Mouse (Mus musculus) G1E (cell line): ENCODE data around the gene Map3k13. TPM values are rescaled to one million over a fixed set of nuclear protein-coding genes. Genes with fewer than 3 reads are reported as not detected.
"Not testable (repeated sequence)": the region's sequence is repeated elsewhere in the genome, so short reads cannot be mapped to it uniquely, and the experiment has no call there.

Experiments used
- ATAC-seq: 2 replicates; pipeline ENCODE4 v1.8.0; 2016; ENCODE audit warnings: mild to moderate bottlenecking; ENCODE audit not compliant: insufficient number of reproducible peaks, poor library complexity, low FRiP score, severe bottlenecking; ENCODE audit errors: extremely low read depth
- DNase-seq: peaks from one replicate; pipeline ENCODE4 v3.0.0; 2012; ENCODE audit warnings: low spot score
- H3K27me3 ChIP-seq: 2 replicates; pipeline ENCODE4 v1.6.1; 2012; ENCODE audit warnings: mild to moderate bottlenecking, low read length, inconsistent platforms; ENCODE audit not compliant: insufficient read depth
- H3K36me3 ChIP-seq: replicated peaks from 2 replicates; pipeline ENCODE3; 2012; ENCODE audit warnings: mild to moderate bottlenecking, inconsistent platforms
- H3K4me1 ChIP-seq: 2 replicates; pipeline ENCODE4 v1.6.1; 2012; ENCODE audit warnings: low read depth, low read length, inconsistent platforms, mixed read lengths; ENCODE audit not compliant: insufficient read depth
- H3K4me3 ChIP-seq: 2 replicates; pipeline ENCODE4 v1.5.1; 2012; ENCODE audit warnings: low read depth, mild to moderate bottlenecking, inconsistent platforms, low read length, moderate library complexity, mixed read lengths
- H3K9me3 ChIP-seq: replicated peaks from 2 replicates; pipeline ENCODE4 v1.6.1; 2012; ENCODE audit warnings: inconsistent platforms
- CTCF ChIP-seq: IDR thresholded peaks from 2 replicates; pipeline ENCODE4 v1.5.1; 2012; ENCODE audit warnings: low read depth, low read length, inconsistent platforms, mixed read lengths
- GATA1 ChIP-seq: IDR thresholded peaks from 2 replicates; pipeline ENCODE4 v1.6.1; 2012; ENCODE audit warnings: borderline replicate concordance, low read length, inconsistent platforms, mixed read lengths
- GATA2 ChIP-seq: IDR thresholded peaks from 2 replicates; pipeline ENCODE4 v1.6.1; 2012; ENCODE audit warnings: low read depth, low read length, inconsistent platforms, borderline replicate concordance
- POLR2AphosphoS5 ChIP-seq: IDR thresholded peaks from 2 replicates; pipeline ENCODE4 v1.6.1; 2012; ENCODE audit warnings: low read depth, low read length, inconsistent platforms; ENCODE audit not compliant: insufficient replicate concordance
- TAL1 ChIP-seq: conservative IDR thresholded peaks from 2 replicates; pipeline ENCODE4 v1.6.1; 2012; ENCODE audit warnings: low read depth, low read length, inconsistent platforms, mixed read lengths
- polyA plus RNA-seq: library from polyadenylated mRNA; stranded (reverse); fragments of >175 nt; gene quantifications from 2 replicates; pipeline ENCODE4 v1.2.3, GENCODE M21; 2012
- total RNA-seq, 2 experiments: library from RNA; stranded (forward) in 1 of 2; stranded (reverse) in 1 of 2; fragments of 200-1000 nt in 1 of 2; fragments of >200 nt in 1 of 2; fragmentation: Nextera tagmentation in 1 of 2; gene quantifications; 2 replicates each; pipeline ENCODE4 v1.2.3; 2014 to 2017

The Map3k13 gene
- total and polyA plus RNA-seq, 3 experiments: 0.01 to 0.45 (median 0.16) TPM

- no peaks in the 10 kb centered on the region for H3K4me1 ChIP-seq
- H3K27me3 ChIP-seq: peaks cover 2% of the 10 kb centered on the region; the same call in 1 of the 2 replicates
- no peak for ATAC-seq
- no peak for DNase-seq
- no peak overlapping the region for H3K4me3 ChIP-seq
- no peaks in the 10 kb centered on the region for H3K36me3 ChIP-seq
- no peaks in the 10 kb centered on the region for H3K9me3 ChIP-seq
- TF ChIP-seq POLR2AphosphoS5 (no peak), GATA1 (no peak), GATA2 (no peak), CTCF (no peak), TAL1 (no peak)
Measured at GRCm38 (mm10) chr16:21901286-21901685, 107.1 kb downstream of the Map3k13 start.

DNA sequence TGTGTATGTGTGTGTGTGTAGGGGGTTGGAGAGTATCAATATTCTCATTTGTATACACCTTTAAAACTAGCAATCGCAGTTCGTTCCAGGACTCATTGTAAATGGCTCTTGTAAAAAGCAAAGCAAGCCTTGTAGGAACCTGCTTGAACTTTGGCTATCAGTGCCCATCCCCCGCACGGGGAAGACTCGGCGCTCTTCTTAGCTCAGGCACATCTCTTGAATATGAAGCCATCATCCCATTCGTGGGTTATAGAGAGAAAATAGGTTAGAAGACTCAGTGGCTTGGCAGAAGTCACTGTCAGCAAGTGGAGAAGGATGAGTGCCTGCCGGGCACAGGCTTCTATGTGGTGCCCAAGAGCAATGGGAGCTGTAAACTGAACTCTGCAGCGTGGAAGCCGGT lies 110.5 kb downstream of the Map3k13 start:
- ATAC-seq (no peak), DNase-seq (no peak)
- Histone ChIP-seq H3K36me3 (no peaks in the 10 kb centered on the region), H3K27me3 (peaks cover 2% of the 10 kb centered on the region; the same call in 1 of the 2 replicates), H3K9me3 (no peaks in the 10 kb centered on the region), H3K4me1 (no peaks in the 10 kb centered on the region), H3K4me3 (no peak overlapping the region)
- no peak for TF ChIP-seq TAL1
- no peak for TF ChIP-seq CTCF
- TF ChIP-seq GATA1: no peak
- TF ChIP-seq GATA2: no peak
- no peak for TF ChIP-seq POLR2AphosphoS5

DNA sequence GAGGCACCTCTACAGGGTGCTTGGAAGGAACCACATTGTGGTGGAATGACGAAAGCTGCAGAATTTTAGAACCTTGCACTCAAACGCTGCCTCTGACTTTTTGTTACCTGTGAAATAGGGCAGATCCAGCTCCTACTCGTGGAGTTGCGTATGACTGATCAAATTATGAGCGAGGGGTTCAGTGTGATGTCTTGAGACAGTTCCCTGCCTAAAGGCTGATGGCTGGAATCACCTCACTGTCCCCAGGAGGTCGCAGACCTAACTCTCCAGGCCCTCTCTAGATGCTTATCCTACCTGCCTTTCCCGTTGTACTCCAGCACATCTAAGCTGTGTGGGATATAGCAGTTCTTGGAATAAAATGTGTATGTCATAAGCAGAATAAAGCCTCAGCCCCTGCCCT lies 111.8 kb downstream of the Map3k13 start:
- H3K27me3 ChIP-seq: peaks cover 6% of the 10 kb centered on the region; the same call in 1 of the 2 replicates
- no peaks in the 10 kb centered on the region for H3K9me3 ChIP-seq
- TF ChIP-seq POLR2AphosphoS5 (no peak), CTCF (no peak), GATA2 (no peak), TAL1 (no peak), GATA1 (no peak)
- H3K4me1 ChIP-seq: no peaks in the 10 kb centered on the region
- no peak for DNase-seq
- no peak overlapping the region for H3K4me3 ChIP-seq
- H3K36me3 ChIP-seq: no peaks in the 10 kb centered on the region
- ATAC-seq: no peak

GRCm38 (mm10) chr16:21906902-21907301 lies 112.8 kb downstream of the Map3k13 start:
- no peaks in the 10 kb centered on the region for H3K9me3 ChIP-seq
- ATAC-seq: no peak
- no peak for DNase-seq
- H3K4me1 ChIP-seq: no peaks in the 10 kb centered on the region
- H3K4me3 ChIP-seq: no peak overlapping the region
- H3K36me3 ChIP-seq: no peaks in the 10 kb centered on the region
- TF ChIP-seq CTCF (no peak), POLR2AphosphoS5 (no peak), GATA2 (no peak), GATA1 (no peak), TAL1 (no peak)
- peaks cover 6% of the 10 kb centered on the region; the same call in 1 of the 2 replicates for H3K27me3 ChIP-seq

DNA sequence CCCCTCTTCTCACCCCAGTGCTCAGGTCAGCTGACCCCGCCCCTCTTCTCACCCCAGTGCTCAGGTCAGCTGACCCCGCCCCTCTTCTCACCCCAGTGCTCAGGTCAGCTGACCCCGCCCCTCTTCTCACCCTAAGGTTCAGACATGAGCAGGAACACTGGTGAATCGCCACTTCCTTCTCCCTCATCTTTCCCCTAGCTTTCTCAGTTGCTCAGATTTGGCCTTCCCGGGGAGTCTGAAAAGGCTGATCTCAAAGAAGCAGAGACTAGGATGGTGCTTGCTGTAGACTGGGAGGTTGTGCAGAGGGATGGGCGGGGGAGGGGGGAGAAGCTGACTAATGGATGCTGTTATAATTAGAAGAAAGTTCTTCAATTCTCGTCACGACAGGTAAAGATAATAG lies 114.8 kb downstream of the Map3k13 start:
- not testable (repeated sequence) for H3K4me3 ChIP-seq, ATAC-seq, DNase-seq, H3K4me1 ChIP-seq, H3K9me3 ChIP-seq, H3K36me3 ChIP-seq, H3K27me3 ChIP-seq

DNA sequence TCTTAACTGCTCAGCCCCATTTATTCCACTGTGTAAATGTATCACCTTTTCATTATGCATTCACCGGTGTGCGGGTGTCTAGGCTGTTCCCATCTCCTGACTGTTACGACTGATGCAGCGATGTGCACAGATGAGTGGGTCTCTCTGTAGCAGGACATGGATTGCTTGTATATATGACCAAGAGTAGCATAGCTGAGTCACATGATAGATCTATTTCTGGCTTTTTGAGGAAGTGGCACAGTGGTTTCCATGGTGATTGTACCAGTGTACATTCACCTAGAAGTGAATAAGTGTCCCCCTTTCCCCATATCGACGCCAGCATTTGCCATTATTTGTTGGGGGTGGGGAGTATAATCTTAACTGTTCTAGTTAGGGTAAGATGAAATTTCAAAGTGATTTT lies 119.2 kb downstream of the Map3k13 start:
- no peak for DNase-seq
- Histone ChIP-seq H3K4me3 (no peak overlapping the region), H3K4me1 (no peaks in the 10 kb centered on the region), H3K27me3 (peaks cover 4% of the 10 kb centered on the region; the same call in 1 of the 2 replicates), H3K36me3 (no peaks in the 10 kb centered on the region), H3K9me3 (no peaks in the 10 kb centered on the region)
- no peak for TF ChIP-seq TAL1
- TF ChIP-seq CTCF: no peak
- no peak for TF ChIP-seq GATA2
- TF ChIP-seq POLR2AphosphoS5: no peak
- TF ChIP-seq GATA1: no peak
- no peak for ATAC-seq

- Histone ChIP-seq H3K4me1 (no peaks in the 10 kb centered on the region), H3K4me3 (no peak overlapping the region), H3K9me3 (no peaks in the 10 kb centered on the region), H3K27me3 (peaks cover under 1% of the 10 kb centered on the region), H3K36me3 (no peaks in the 10 kb centered on the region)
- ATAC-seq: no peak
- TF ChIP-seq GATA2: no peak
- TF ChIP-seq CTCF: no peak
- TF ChIP-seq POLR2AphosphoS5: no peak
- no peak for TF ChIP-seq TAL1
- no peak for TF ChIP-seq GATA1
- DNase-seq: no peak
Measured at GRCm38 (mm10) chr16:21916681-21917080, 122.5 kb downstream of the Map3k13 start.
